Mouse (Mus musculus) retina, adult 2 months (tissue): Measurements from ENCODE around the gene Olfr917.

Experiments used
- DNase-seq: peaks from one replicate; pipeline ENCODE4 v3.0.0-alpha.2; 2012; ENCODE audit warnings: low read depth, low spot score

The Olfr917 gene

GRCm38 (mm10) chr9:38665742-38666141 is at the start of gene Olfr917:
TSS of gene Olfr917 (minus strand) at chr9:38665842.
- no peak for DNase-seq

GRCm38 (mm10) chr9:38674501-38674900 is 8.9 kb upstream of the Olfr917 start, which contains the start of gene Olfr918:
TSS of gene Olfr918 (minus strand) at chr9:38674601.
- no peak for DNase-seq

- DNase-seq: no peak
These were observed 7.2 kb upstream of the Olfr917 start for GRCm38 (mm10) chr9:38672887-38673286.

- no peak for DNase-seq
These were observed 5.9 kb downstream of the Olfr917 start, which contains the start of gene Olfr916 for GRCm38 (mm10) chr9:38659775-38660174. TSS of gene Olfr916 (minus strand) at chr9:38659875.

GRCm38 (mm10) chr9:38632406-38632805 is 33.2 kb downstream of the Olfr917 start:
- no peak for DNase-seq
